Mouse (Mus musculus): Measurements from ENCODE around the gene Ctnnal1. TPM values are rescaled to one million over a fixed set of nuclear protein-coding genes. Genes with fewer than 3 reads are reported as not detected.
A peak's percentile ranks its signal among the peaks of the same experiment; 100 is the strongest.
"Not testable (repeated sequence)": the region's sequence is repeated elsewhere in the genome, so short reads cannot be mapped to it uniquely, and the experiment has no call there.

Gene Ctnnal1
- total RNA-seq (2014; fragmentation: Nextera tagmentation) (1.1 and 8.7 TPM in 2 replicates), total RNA-seq (2017) (5.6 and 7.6 TPM in 2 replicates)

DNA sequence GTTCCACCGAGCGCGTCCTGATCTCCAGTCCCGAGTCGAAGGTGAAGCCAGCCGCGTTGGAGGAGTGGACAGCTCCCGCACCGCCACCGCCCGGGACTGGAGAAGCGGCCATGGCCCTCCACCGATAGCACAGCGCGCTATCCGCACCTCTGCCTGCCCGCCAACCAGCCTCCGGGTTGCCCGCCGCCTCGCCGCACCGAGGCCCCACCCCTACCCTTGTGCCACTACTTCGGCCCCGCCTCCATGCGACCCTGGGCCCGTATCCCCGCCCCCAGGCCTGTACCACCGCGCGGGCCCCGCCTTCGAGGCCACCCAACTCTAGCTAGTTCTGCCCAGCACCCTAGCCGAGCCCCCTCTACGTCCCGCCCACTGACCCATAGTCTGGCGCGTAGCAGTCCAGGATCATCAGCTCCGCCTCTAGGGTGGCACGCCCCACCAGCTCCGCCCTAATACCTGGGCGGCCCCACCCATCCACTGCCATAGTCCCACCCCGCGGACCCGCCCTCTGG, at the start of gene Ctnnal1:
TSS of gene Ctnnal1 (minus strand) at position 186 of the 509 bp plus-strand sequence.
- peak; percentile 92 for ATAC-seq (replicated peaks; ENCODE audit: low FRiP score, low TSS enrichment, poor library complexity, severe bottlenecking)

DNA sequence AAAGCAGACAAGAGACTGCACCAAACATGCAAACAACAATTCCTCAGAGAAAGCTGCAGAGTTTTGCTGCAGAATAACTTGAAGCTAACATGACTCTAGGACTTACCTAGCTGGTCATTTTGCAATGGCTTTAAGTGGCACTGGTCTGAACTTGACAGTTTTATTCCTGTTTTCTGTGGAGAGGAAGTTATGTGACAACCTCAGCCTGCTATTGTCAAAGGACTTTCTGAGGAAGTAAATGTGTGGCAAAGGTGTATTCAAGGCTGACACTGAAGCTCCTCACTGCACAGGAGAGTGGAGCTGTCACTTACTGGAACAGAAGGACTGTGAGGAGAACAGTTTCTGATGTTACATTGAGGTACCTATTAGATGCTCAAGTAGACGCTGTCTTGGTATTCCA, 49.8 kb upstream of the Ctnnal1 start:
- no peak for ATAC-seq (replicated peaks; ENCODE audit: low FRiP score, low TSS enrichment, poor library complexity, severe bottlenecking)

DNA sequence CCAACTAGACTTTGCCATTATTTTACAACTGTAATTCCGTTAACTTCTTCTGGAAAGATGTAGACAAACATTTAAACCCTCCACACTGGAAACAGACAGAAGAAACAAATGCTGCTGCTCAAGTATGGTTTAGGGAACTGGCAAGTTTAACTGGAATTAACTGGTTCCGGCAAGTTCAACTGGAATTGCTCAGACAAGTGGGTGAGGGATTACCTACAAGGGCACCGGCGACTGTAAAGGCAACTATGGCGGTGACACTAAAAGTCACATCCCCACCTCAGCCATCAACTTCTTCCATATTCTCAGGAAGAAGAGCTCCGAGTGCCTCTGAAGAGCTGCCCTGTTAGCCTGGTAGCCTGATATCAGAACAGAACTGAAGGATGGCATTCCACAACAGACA, 49.4 kb upstream of the Ctnnal1 start:
- ATAC-seq (replicated peaks; ENCODE audit: low FRiP score, low TSS enrichment, poor library complexity, severe bottlenecking) = no peak

DNA sequence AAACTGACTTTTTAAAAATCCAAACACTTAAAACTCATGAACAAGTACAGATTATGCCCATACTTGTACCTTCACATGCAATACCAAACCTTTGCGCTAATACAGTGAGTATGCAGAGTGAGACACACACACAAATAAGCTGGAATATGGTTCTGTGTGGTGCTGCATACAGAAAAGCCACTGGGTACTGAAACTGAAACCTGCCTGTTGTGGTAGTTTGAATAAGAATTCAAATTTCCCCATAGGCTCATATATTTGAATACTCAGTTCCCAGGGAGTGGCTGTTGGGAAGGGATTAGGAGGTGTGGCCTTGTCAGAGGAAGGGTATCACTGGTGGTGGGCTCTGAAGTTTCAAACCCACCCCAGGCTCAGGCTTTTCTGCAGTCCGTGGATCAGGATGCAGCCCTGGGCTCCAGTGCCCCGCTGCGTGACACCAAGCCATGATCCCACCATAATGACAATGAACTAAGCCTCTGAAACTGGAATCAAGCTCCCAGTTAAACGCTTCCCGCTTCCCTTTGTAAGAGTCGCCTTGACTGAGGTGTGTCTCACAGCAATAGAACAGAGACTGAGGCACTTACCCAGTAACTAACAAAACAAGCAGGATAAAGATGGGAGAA, 47.5 kb upstream of the Ctnnal1 start:
- ATAC-seq (replicated peaks; ENCODE audit: low FRiP score, low TSS enrichment, poor library complexity, severe bottlenecking) = no peak

DNA sequence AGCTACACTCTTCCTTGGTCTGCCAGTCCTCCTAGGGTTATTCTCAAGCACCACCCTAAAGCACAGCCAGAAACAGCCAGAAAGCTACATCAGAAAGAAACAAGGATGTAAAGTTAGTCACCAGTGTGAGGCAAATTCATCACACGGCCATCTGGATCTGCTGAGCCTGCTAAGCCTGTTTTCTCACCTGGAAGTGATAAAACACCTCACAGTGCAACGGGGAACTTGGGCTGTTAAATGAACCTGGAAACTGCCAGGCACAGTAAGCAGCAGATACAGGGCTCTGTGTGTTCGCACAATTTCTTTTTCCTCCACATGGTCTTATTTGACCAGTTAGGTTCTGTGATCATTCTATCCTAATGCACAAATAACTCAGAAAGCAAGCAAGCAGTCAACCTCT, 44.6 kb upstream of the Ctnnal1 start:
- ATAC-seq (replicated peaks; ENCODE audit: low FRiP score, low TSS enrichment, poor library complexity, severe bottlenecking) = no peak

DNA sequence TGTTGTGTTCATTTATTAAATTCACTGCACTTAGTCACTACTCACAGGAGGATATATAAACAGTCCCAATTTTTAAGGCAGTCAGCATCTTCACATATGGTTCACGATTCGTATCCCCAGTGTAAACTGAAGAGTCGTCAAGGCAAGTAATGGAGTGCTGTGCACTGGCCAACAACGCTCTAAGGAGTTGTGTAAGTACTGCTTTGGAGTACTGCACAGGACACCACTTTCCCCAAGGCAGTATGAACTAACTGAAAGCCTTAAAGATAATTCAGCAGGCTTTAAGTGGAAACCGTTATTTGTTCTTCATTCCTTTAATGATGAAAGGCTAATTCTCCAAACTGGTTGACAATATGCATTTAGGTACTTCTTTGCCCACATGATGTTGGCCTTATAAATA, 42.7 kb upstream of the Ctnnal1 start:
- ATAC-seq (replicated peaks; ENCODE audit: low FRiP score, low TSS enrichment, poor library complexity, severe bottlenecking) = no peak

DNA sequence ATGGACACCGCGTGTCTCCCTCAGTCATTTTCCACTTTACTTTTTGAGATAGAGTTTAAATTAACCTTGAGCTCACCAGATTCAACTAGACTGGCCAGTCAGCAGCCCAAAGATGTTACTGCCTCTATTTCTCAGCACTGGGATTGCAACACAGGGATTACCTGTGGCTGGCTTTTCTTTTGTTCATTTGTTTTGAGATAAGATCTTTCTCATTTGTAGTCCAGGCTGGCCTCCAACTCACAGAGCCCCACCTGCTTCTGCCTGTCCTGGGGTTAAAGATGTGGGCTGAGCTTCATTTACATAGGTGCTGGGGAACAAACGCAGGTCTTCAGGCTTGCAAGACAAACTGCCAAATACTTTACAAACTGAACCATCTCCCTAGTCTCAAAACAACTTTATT, 41.9 kb upstream of the Ctnnal1 start:
- ATAC-seq (replicated peaks; ENCODE audit: low FRiP score, low TSS enrichment, poor library complexity, severe bottlenecking) = no peak

DNA sequence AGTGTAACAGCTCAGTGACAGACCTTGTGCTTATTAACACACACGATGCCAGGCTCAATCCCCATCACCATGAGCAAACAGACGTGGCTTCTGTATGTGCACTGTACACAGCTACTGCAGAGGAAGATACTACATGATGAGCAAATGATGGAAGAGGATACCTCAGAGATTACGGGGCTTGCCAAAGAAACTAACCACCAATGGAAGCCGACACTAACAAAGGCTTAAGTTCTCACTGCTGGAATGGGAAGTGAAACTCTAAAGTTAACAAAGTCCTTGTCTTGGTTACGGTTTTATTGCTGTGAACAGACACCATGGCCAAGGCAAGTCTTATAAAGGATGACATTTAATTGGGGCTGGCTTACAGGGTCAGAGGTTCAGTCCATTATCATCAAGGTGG, 40.5 kb upstream of the Ctnnal1 start:
- no peak for ATAC-seq (replicated peaks; ENCODE audit: low FRiP score, low TSS enrichment, poor library complexity, severe bottlenecking)

DNA sequence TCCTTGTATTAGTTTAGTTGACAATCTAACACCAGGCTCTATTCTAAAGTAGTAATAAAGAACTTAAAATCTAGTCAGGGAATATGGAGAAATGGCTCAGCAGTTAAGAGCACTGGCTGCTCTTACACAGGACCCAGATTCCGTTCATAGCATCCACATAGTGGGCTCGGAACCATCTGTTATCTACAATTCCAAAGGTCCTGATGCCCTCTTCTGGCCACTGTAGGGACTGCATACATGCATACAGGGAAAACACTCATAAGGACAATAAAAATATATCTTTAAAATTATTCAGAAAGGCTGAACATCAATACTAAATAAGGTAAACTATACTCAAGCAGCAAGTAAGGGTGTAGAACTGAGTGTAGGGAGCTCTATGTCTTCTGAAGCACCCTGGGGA, 36.7 kb upstream of the Ctnnal1 start:
- ATAC-seq (replicated peaks; ENCODE audit: low FRiP score, low TSS enrichment, poor library complexity, severe bottlenecking) = no peak

DNA sequence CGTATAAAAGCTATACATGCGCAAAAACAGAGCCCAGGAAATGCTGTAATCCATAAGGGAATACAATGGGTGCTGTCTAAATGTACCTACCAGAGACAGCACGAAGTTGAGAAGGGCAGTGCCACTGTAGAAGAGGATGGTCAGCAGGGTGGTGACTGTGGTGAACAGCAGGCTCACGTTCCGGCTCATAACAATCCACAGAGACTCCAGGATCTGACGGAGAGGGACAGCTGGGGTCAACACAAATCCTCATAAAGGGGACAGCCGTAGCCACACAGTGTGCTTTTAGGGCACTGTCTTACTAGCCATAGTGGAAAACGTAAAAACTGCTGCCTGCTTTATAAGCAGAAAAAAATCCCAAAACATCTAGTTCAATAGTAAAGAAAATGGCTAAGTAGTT, 34.2 kb upstream of the Ctnnal1 start:
- ATAC-seq (replicated peaks; ENCODE audit: low FRiP score, low TSS enrichment, poor library complexity, severe bottlenecking) = no peak

DNA sequence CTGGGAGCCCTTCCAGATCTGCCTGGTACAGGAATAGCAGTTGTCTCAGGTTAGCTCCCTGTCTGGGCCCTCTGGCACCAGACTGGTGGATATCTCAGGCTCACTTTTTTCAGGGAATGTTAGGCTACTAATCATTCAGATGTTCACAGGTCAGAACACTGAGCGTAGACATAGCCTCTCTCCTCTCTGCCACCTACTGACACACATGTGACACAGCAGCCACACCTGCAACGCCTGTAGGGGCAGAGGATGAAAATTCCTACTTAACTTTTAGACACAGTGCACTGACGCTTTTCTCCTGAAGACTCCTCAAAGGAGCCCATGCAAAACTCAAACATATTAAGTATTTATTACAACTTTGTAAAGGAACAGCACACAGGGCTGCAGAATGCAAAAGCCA, 32.5 kb upstream of the Ctnnal1 start:
- ATAC-seq (replicated peaks; ENCODE audit: low FRiP score, low TSS enrichment, poor library complexity, severe bottlenecking) = no peak

DNA sequence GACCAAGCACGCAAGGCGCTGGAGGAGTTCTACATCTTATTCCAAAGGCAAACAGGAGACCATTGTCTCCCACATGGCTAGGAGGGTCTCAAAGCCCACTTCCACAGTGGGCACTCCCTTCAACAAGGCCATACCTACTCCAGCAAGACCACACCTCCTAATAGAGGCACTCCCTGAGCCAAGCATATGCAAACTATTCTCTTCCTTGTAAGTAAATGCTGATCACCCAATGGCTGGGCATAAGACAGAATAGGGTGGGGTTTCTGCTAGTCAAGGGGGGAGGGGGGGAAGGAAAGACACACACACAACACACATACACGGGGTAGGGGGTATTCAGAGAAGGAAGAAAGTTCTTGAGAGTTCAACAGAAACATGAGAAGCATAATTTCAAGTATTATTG, 29.2 kb upstream of the Ctnnal1 start:
- ATAC-seq (replicated peaks; ENCODE audit: low FRiP score, low TSS enrichment, poor library complexity, severe bottlenecking) = no peak

DNA sequence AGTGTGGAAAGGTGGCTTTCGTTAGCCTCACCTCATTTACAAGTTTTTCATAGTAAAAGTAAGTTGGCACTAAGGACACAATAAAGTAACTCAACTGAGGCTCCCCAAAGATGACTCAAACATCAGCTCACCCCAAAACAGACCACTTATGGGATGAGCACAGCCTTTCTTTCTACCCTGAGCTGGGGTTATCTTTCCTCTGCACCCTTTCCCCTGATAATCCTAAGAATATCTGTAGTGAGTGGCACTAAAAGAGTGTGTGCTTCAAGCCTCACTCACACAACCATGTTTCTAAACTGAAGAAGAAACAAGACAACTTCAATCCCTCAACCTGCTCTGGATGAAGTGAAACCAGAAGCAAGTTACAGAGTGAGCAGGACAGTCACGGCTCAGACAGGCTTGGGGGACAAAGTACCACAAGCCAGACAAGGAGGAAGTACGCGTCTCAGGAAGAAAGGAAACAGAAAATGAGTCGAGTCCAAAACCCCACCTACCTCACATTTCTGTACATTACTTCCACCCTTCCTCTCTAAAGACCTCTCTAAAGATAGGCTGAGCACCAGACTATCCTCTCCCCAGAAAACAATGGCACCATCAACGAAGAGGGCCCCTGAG, 27.6 kb upstream of the Ctnnal1 start:
- ATAC-seq (replicated peaks; ENCODE audit: low FRiP score, low TSS enrichment, poor library complexity, severe bottlenecking) = peak; percentile 65

DNA sequence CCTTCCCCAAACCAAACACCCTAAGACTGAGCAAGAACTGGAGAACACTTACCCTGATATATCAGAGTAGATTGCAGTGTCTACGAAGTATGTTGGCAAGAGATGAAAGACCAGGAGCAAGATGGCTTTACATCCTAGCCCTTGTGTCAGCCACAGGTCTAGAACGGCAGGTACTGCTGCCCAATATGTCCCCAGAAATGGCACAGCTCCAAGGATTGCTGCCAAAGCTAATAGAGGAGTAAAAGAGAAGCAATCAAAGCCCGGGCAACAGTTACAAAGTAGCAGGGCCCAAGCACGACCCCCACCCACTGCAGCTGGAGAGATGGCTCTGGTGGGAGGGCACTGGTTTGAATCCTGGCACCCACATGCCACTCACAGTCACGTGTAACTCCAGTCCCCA, 23.5 kb upstream of the Ctnnal1 start:
- no peak for ATAC-seq (replicated peaks; ENCODE audit: low FRiP score, low TSS enrichment, poor library complexity, severe bottlenecking)

DNA sequence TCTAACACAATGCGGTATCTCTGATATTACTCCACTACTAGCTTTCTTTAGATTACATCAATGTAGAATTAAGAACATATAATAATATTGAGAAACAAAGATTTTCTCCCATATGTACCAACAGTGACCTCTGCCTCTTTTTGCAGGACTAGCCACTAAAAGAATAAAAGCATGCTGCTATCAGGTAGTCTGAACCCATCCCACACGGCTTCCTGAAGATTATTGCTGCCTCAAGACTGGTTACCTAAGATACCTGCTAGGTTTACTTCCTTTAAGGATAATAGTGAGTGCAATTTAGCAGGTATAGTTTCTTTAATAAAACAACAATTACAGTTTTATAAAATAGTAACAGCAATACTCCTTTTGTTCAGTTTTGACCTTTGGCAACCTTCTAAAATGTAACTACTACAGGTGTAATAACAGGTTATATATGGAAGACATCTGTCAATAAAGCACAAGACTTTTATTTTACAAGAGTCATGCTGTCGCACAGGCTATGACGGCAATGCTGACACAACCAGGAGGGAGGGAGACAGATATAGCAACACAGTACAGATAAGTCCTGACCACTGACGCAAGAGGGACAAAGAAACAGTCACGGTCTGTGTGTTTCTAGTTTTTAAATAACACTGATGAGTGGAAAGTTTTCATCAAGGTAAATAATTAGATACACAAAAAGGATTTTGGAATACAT, 21.4 kb upstream of the Ctnnal1 start:
- ATAC-seq (replicated peaks; ENCODE audit: low FRiP score, low TSS enrichment, poor library complexity, severe bottlenecking) = no peak

DNA sequence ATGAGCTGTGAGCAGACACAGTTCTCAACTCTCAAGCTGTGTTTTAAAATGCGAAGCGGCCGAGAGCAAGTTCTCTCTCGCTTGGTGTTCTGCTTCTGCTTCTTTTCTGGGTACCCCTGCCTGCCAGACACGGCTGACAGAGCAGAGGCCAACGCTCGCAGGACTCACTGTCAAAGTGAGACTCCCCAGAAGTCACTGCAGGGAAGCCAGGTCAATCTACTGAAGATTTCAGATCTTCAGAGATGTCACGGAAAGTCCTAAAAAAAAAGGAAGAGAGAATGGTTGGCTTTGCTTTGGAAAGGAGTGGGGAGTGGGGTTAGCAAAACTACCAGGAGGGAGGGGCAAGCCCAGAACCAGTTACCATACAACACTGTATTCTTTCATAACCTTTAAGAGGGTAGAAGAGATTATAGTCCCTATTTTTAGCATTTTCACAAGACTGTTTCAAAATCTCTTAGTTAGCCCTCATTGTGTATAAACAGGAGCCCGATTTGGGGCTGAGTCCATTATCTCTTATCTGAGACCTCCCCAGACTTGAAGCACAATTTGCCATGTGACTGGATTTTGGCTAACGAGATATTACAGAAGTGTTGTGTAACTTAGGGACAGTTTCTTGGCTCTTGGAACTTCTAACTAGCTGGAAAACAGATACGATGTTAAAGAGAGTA, 15.2 kb upstream of the Ctnnal1 start:
- no peak for ATAC-seq (replicated peaks; ENCODE audit: low FRiP score, low TSS enrichment, poor library complexity, severe bottlenecking)

DNA sequence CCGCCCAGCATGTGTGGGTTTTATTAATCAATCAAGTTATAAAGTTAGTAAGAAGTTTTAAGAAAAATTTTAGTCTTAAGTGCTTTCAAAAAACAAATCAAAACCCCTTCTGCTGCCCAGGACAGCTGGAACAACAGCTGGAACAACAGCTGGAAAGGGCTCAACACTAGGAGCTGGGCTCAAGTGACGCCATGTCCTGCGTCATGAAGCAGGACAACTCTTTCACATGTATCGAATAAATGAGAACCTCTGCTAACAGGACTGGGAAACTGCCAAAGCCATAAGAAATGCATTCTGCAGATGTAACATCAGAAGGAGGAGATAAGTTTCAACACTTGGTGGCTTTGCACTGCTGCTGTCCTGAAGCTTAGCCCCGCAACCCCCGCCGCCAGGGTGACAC, 14.0 kb upstream of the Ctnnal1 start:
- no peak for ATAC-seq (replicated peaks; ENCODE audit: low FRiP score, low TSS enrichment, poor library complexity, severe bottlenecking)

DNA sequence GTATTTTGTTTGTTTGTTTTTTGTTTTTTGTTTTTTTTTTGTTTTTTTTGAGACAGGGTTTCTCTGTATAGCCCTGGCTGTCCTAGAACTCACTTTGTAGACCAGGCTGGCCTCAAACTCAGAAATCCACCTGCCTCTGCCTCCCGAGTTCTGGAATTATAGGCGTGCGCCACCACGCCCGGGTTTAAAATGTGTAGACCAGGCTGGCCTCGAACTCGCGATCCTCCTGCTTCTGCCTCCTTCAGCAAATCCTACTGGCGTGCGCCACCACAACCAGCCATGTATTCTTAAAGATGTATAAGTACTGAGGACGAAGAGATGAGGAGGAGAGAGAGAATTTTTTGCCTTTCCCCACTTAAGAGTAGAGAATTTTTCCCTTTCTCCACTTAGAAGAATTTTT, 5.6 kb upstream of the Ctnnal1 start:
- ATAC-seq (replicated peaks; ENCODE audit: low FRiP score, low TSS enrichment, poor library complexity, severe bottlenecking) = not testable (repeated sequence)

DNA sequence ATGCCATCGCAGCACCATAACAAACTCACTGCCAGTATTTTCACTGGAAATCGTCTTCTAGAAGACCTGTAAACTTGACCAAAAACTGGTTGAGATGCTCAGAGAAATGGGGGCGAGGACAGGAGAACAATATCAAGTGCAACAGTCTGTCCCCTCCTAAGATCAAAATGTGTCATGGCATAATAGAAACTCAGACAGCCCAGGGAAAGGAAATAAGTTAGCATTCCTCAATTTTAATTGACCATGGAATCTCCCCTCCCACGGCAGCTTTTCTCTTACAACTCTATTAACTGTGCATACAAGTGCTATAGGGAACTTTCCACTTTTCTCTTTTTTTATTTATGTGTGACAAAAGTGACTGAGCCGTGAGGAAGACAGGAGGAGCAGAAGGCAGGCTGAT, 2.8 kb upstream of the Ctnnal1 start:
- ATAC-seq (replicated peaks; ENCODE audit: low FRiP score, low TSS enrichment, poor library complexity, severe bottlenecking) = no peak

DNA sequence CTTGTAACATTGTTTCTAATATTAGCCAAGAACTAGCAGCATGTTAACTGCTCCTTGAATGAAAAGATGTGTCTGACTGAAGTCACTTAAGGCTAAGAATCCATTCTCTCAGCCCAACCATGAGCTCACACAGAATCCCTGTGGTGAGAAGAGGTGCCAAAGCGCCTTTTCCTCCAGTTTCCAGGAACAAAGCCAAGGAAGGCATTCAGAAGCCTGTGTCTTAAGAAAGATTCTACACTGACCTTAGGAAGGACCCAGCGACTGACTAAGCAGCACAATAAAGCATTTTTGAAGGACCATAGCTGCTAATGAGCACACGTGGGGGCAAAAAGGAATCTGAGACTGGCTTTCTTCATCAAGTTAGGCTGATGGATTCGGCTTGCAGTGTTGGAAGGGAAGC, 983 bp upstream of the Ctnnal1 start:
- no peak for ATAC-seq (replicated peaks; ENCODE audit: low FRiP score, low TSS enrichment, poor library complexity, severe bottlenecking)

All from megakaryocyte-erythroid progenitor cell, adult 5-6 weeks (primary cell).